Mouse (Mus musculus) liver, embryonic 11.5 days (tissue): ENCODE results near the gene Irgq. TPM values are rescaled to one million over a fixed set of nuclear protein-coding genes. Genes with fewer than 3 reads are reported as not detected.

ENCODE experiments used
- ATAC-seq: fragments of 200-750 bp; cut with Nextera tagmentation; replicated peaks from 2 replicates; pipeline ENCODE4 v1.8.0; 2017; ENCODE audit warnings: moderate number of reproducible peaks, mild to moderate bottlenecking, moderate TSS enrichment, moderate library complexity; ENCODE audit not compliant: low FRiP score
- DNase-seq: peaks from one replicate; pipeline ENCODE4 v3.0.0-alpha.2; 2017; ENCODE audit warnings: low spot score
- H3K27ac ChIP-seq: fragments of 300-500 bp; sonication (generic); 2 replicates; pipeline ENCODE4 v1.5.1; 2014; ENCODE audit warnings: mild to moderate bottlenecking, low read depth, low read length, control low read depth
- H3K27me3 ChIP-seq: fragments of 300-500 bp; sonication (generic); replicated peaks from 2 replicates; pipeline ENCODE4 v1.6.1; 2014; ENCODE audit warnings: low read length, mixed read lengths; ENCODE audit not compliant: control insufficient read depth, insufficient read depth
- H3K36me3 ChIP-seq: fragments of 300-500 bp; sonication (generic); 2 replicates; pipeline ENCODE4 v1.6.1; 2014; ENCODE audit warnings: mild to moderate bottlenecking, low read length, moderate library complexity, mixed read lengths; ENCODE audit not compliant: control insufficient read depth, insufficient read depth
- H3K4me1 ChIP-seq: fragments of 300-500 bp; sonication (generic); replicated peaks from 2 replicates; pipeline ENCODE4 v1.6.1; 2014; ENCODE audit warnings: low read length, mixed read lengths; ENCODE audit not compliant: control insufficient read depth, insufficient read depth
- H3K4me2 ChIP-seq: fragments of 300-500 bp; sonication (generic); 2 replicates; pipeline ENCODE4 v1.6.1; 2014; ENCODE audit warnings: mild to moderate bottlenecking, control low read depth, moderate library complexity
- H3K4me3 ChIP-seq: fragments of 300-500 bp; sonication (generic); 2 replicates; pipeline ENCODE4 v1.5.1; 2014; ENCODE audit warnings: low read depth, low read length, control low read depth
- H3K9ac ChIP-seq: fragments of 300-500 bp; sonication (generic); 2 replicates; pipeline ENCODE4 v1.6.1; 2014; ENCODE audit warnings: low read depth, low read length, control low read depth
- H3K9me3 ChIP-seq: fragments of 300-500 bp; sonication (generic); 2 replicates; pipeline ENCODE4 v1.6.1; 2016; ENCODE audit warnings: low read length, inconsistent platforms, mixed read lengths; ENCODE audit not compliant: control insufficient read depth
- WGBS: fragments of 180-500 bp; shearing (Covaris S2); extraction: QIAGEN DNeasy Blood & Tissue Kit; methylation state at CpG from one replicate; pipeline ENCODE4 v1.1.7; 2014; 5-methylcytosine and 5-hydroxymethylcytosine counted together
- polyA plus RNA-seq: library from polyadenylated mRNA; unstranded; fragments of >200 nt; fragmentation: Nextera tagmentation; extraction: Ambion mirVana; gene quantifications from 2 replicates; pipeline ENCODE4 v1.2.1, GENCODE M21; 2014

The Irgq gene
- polyA plus RNA-seq, 1 experiment from 2014 or later = 4.1 TPM

- Histone ChIP-seq H3K4me3 (no peak overlapping the region), H3K4me2 (no peak overlapping the region), H3K27me3 (peaks cover 21% of the 10 kb centered on the region), H3K4me1 (no peaks in the 10 kb centered on the region), H3K9ac (no peak overlapping the region), H3K36me3 (no peaks in the 10 kb centered on the region), H3K9me3 (no peaks in the 10 kb centered on the region), H3K27ac (no peak overlapping the region)
- ATAC-seq (no peak), DNase-seq (no peak)
- WGBS = 80% methylated on average over 8 of the region's 8 CpGs
Observed at GRCm38 (mm10) chr7:24488303-24488702, 42.2 kb upstream of the Irgq start.

GRCm38 (mm10) chr7:24499856-24500577, 30.5 kb upstream of the Irgq start:
- WGBS = 12% methylated on average over 43 of the region's 43 CpGs
- DNase-seq (no peak), ATAC-seq (no peak)
- Histone ChIP-seq H3K4me1 (peaks cover 7% of the 10 kb centered on the region), H3K9ac (no peak overlapping the region), H3K4me3 (peak overlapping the region; percentile 36), H3K9me3 (peaks cover 4% of the 10 kb centered on the region; the same call in 1 of the 2 replicates), H3K27me3 (peaks cover 59% of the 10 kb centered on the region), H3K36me3 (no peaks in the 10 kb centered on the region), H3K4me2 (peak overlapping the region; percentile 55), H3K27ac (no peak overlapping the region)

- H3K27ac ChIP-seq = no peak overlapping the region
- peaks cover 4% of the 10 kb centered on the region; the same call in 1 of the 2 replicates for H3K9me3 ChIP-seq
- H3K4me1 ChIP-seq = peaks cover 11% of the 10 kb centered on the region
- no peaks in the 10 kb centered on the region for H3K36me3 ChIP-seq
- ATAC-seq (no peak), DNase-seq (peak; percentile 49)
- no peak overlapping the region for H3K9ac ChIP-seq
- no peak overlapping the region for H3K4me2 ChIP-seq
- H3K4me3 ChIP-seq = no peak overlapping the region
- WGBS = 23% methylated on average over 7 of the region's 7 CpGs
- peaks cover 59% of the 10 kb centered on the region for H3K27me3 ChIP-seq
Observed at GRCm38 (mm10) chr7:24500929-24501328, 29.6 kb upstream of the Irgq start.

- H3K9me3 ChIP-seq = peaks cover 4% of the 10 kb centered on the region; the same call in 1 of the 2 replicates
- H3K9ac ChIP-seq = no peak overlapping the region
- 30% methylated on average over 21 of the region's 21 CpGs for WGBS
- no peak for DNase-seq
- no peaks in the 10 kb centered on the region for H3K36me3 ChIP-seq
- ATAC-seq = no peak
- H3K4me1 ChIP-seq = peaks cover 16% of the 10 kb centered on the region
- H3K27me3 ChIP-seq = peaks cover 59% of the 10 kb centered on the region
- no peak overlapping the region for H3K4me3 ChIP-seq
- H3K27ac ChIP-seq = no peak overlapping the region
- H3K4me2 ChIP-seq = no peak overlapping the region
Observed at GRCm38 (mm10) chr7:24501492-24501891, 29.0 kb upstream of the Irgq start.

- Histone ChIP-seq H3K4me3 (no peak overlapping the region), H3K27ac (no peak overlapping the region), H3K36me3 (no peaks in the 10 kb centered on the region), H3K4me2 (peak overlapping the region; percentile 34), H3K9me3 (peaks cover 4% of the 10 kb centered on the region; the same call in 1 of the 2 replicates), H3K9ac (no peak overlapping the region), H3K27me3 (peaks cover 48% of the 10 kb centered on the region), H3K4me1 (peaks cover 26% of the 10 kb centered on the region)
- WGBS = 19% methylated on average over 10 of the region's 10 CpGs
- no peak for ATAC-seq
- DNase-seq = no peak
Observed at GRCm38 (mm10) chr7:24504004-24504403, 26.5 kb upstream of the Irgq start.

GRCm38 (mm10) chr7:24504868-24505267, 25.6 kb upstream of the Irgq start:
- H3K4me2 ChIP-seq = peak overlapping the region; percentile 22; the same call in 1 of the 2 replicates
- no peak for DNase-seq
- peaks cover 26% of the 10 kb centered on the region for H3K4me1 ChIP-seq
- H3K27ac ChIP-seq = no peak overlapping the region
- no peak overlapping the region for H3K9ac ChIP-seq
- peaks cover 39% of the 10 kb centered on the region for H3K27me3 ChIP-seq
- no peaks in the 10 kb centered on the region for H3K36me3 ChIP-seq
- WGBS = 13% methylated on average over 4 of the region's 4 CpGs
- peaks cover 4% of the 10 kb centered on the region; the same call in 1 of the 2 replicates for H3K9me3 ChIP-seq
- no peak overlapping the region for H3K4me3 ChIP-seq
- ATAC-seq = no peak

- Histone ChIP-seq H3K27ac (no peak overlapping the region), H3K9me3 (peaks cover 4% of the 10 kb centered on the region; the same call in 1 of the 2 replicates), H3K4me1 (peaks cover 26% of the 10 kb centered on the region), H3K4me2 (peak overlapping the region; percentile 91), H3K36me3 (no peaks in the 10 kb centered on the region), H3K4me3 (no peak overlapping the region), H3K27me3 (peaks cover 32% of the 10 kb centered on the region), H3K9ac (no peak overlapping the region)
- WGBS = 34% methylated on average over 15 of the region's 15 CpGs
- no peak for ATAC-seq
- DNase-seq = no peak
Observed at GRCm38 (mm10) chr7:24505447-24506064, 24.9 kb upstream of the Irgq start.

GRCm38 (mm10) chr7:24506065-24506459, 24.4 kb upstream of the Irgq start:
- peaks cover 26% of the 10 kb centered on the region for H3K4me1 ChIP-seq
- ATAC-seq = no peak
- no peak overlapping the region for H3K27ac ChIP-seq
- H3K27me3 ChIP-seq = peaks cover 28% of the 10 kb centered on the region
- H3K4me2 ChIP-seq = peak overlapping the region; percentile 91
- H3K9me3 ChIP-seq = no peaks in the 10 kb centered on the region
- peak overlapping the region; percentile 95; the same call in 1 of the 2 replicates for H3K9ac ChIP-seq
- peak overlapping the region; percentile 84 for H3K4me3 ChIP-seq
- 33% methylated on average over 3 of the region's 3 CpGs for WGBS
- DNase-seq = no peak
- H3K36me3 ChIP-seq = no peaks in the 10 kb centered on the region
